Mouse (Mus musculus): Measurements from ENCODE around the gene Myo16. TPM values are rescaled to one million over a fixed set of nuclear protein-coding genes. Genes with fewer than 3 reads are reported as not detected.

Gene Myo16
- total RNA-seq (2014; fragmentation: Nextera tagmentation) (not detected in 2 replicates), total RNA-seq (2017) (not detected in 2 replicates)

GRCm38 (mm10) chr8:10153611-10154438, at the start of gene Myo16:
Gene Myo16, plus strand, starts transcription at chr8:10153911.
- no peak for ATAC-seq (replicated peaks; ENCODE audit: low FRiP score, low TSS enrichment, poor library complexity, severe bottlenecking)

GRCm38 (mm10) chr8:10108516-10109271, 45.0 kb upstream of the Myo16 start:
- no peak for ATAC-seq (replicated peaks; ENCODE audit: low FRiP score, low TSS enrichment, poor library complexity, severe bottlenecking)

GRCm38 (mm10) chr8:10122749-10123148, 31.0 kb upstream of the Myo16 start:
- no peak for ATAC-seq (replicated peaks; ENCODE audit: low FRiP score, low TSS enrichment, poor library complexity, severe bottlenecking)

GRCm38 (mm10) chr8:10123412-10123811, 30.3 kb upstream of the Myo16 start:
- no peak for ATAC-seq (replicated peaks; ENCODE audit: low FRiP score, low TSS enrichment, poor library complexity, severe bottlenecking)

GRCm38 (mm10) chr8:10125684-10126083, 28.0 kb upstream of the Myo16 start:
- ATAC-seq (replicated peaks; ENCODE audit: low FRiP score, low TSS enrichment, poor library complexity, severe bottlenecking) = no peak

- no peak for ATAC-seq (replicated peaks; ENCODE audit: low FRiP score, low TSS enrichment, poor library complexity, severe bottlenecking)
These were observed 22.9 kb upstream of the Myo16 start for GRCm38 (mm10) chr8:10130513-10131414.

GRCm38 (mm10) chr8:10139536-10139935, 14.2 kb upstream of the Myo16 start:
- ATAC-seq (replicated peaks; ENCODE audit: low FRiP score, low TSS enrichment, poor library complexity, severe bottlenecking) = no peak

GRCm38 (mm10) chr8:10143961-10144360, 9.8 kb upstream of the Myo16 start:
- ATAC-seq (replicated peaks; ENCODE audit: low FRiP score, low TSS enrichment, poor library complexity, severe bottlenecking) = no peak

GRCm38 (mm10) chr8:10151692-10152247, 1.9 kb upstream of the Myo16 start:
- ATAC-seq (replicated peaks; ENCODE audit: low FRiP score, low TSS enrichment, poor library complexity, severe bottlenecking) = no peak

GRCm38 (mm10) chr8:10154439-10154745, 681 bp downstream of the Myo16 start:
- no peak for ATAC-seq (replicated peaks; ENCODE audit: low FRiP score, low TSS enrichment, poor library complexity, severe bottlenecking)

GRCm38 (mm10) chr8:10155075-10155474, 1.4 kb downstream of the Myo16 start:
- ATAC-seq (replicated peaks; ENCODE audit: low FRiP score, low TSS enrichment, poor library complexity, severe bottlenecking) = no peak

GRCm38 (mm10) chr8:10161106-10161505, 7.4 kb downstream of the Myo16 start:
- ATAC-seq (replicated peaks; ENCODE audit: low FRiP score, low TSS enrichment, poor library complexity, severe bottlenecking) = no peak

GRCm38 (mm10) chr8:10164959-10165358, 11.2 kb downstream of the Myo16 start:
- no peak for ATAC-seq (replicated peaks; ENCODE audit: low FRiP score, low TSS enrichment, poor library complexity, severe bottlenecking)

- no peak for ATAC-seq (replicated peaks; ENCODE audit: low FRiP score, low TSS enrichment, poor library complexity, severe bottlenecking)
These were observed 14.6 kb downstream of the Myo16 start for GRCm38 (mm10) chr8:10168326-10168725.

- ATAC-seq (replicated peaks; ENCODE audit: low FRiP score, low TSS enrichment, poor library complexity, severe bottlenecking) = no peak
These were observed 16.2 kb downstream of the Myo16 start for GRCm38 (mm10) chr8:10169894-10170293.

- no peak for ATAC-seq (replicated peaks; ENCODE audit: low FRiP score, low TSS enrichment, poor library complexity, severe bottlenecking)
These were observed 17.6 kb downstream of the Myo16 start for GRCm38 (mm10) chr8:10171321-10171720.

GRCm38 (mm10) chr8:10172278-10172677, 18.6 kb downstream of the Myo16 start:
- no peak for ATAC-seq (replicated peaks; ENCODE audit: low FRiP score, low TSS enrichment, poor library complexity, severe bottlenecking)

- ATAC-seq (replicated peaks; ENCODE audit: low FRiP score, low TSS enrichment, poor library complexity, severe bottlenecking) = no peak
These were observed 19.5 kb downstream of the Myo16 start for GRCm38 (mm10) chr8:10173033-10173747.
